Mouse (Mus musculus): ENCODE data around the gene Apopt1.

Apopt1 gene

DNA sequence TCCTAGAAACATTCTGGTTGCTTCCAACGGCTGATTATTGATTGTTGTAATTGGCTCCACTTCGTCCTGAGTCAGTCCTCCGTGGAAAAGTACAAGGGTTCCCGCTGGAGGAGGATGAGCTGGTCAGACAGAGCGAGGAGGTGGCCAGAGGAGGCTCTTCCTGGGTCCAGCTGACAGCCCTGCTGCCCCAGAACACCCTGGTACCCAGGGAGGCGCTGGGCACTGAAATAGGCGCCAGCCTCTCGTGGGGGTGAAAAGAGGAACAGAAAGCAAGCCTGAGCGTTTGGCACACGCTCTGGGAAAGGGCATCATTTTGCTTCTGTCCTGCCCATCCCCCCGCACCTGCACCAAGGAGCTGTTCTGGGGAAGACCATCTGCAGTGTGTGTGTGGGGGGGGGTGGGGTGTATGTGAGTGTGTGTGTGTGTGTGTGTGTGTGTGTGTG, 30.9 kb downstream of the Apopt1 start:
- no peak for DNase-seq (ENCODE audit: low read depth, low spot score)

- DNase-seq (ENCODE audit: low read depth, low spot score) = no peak
These were observed 32.2 kb downstream of the Apopt1 start for GRCm38 (mm10) chr12:111745274-111745673.

GRCm38 (mm10) chr12:111746091-111746490, 33.0 kb downstream of the Apopt1 start:
- DNase-seq (ENCODE audit: low read depth, low spot score) = no peak

GRCm38 (mm10) chr12:111747421-111747820, 34.4 kb downstream of the Apopt1 start:
- DNase-seq (ENCODE audit: low read depth, low spot score) = no peak

DNA sequence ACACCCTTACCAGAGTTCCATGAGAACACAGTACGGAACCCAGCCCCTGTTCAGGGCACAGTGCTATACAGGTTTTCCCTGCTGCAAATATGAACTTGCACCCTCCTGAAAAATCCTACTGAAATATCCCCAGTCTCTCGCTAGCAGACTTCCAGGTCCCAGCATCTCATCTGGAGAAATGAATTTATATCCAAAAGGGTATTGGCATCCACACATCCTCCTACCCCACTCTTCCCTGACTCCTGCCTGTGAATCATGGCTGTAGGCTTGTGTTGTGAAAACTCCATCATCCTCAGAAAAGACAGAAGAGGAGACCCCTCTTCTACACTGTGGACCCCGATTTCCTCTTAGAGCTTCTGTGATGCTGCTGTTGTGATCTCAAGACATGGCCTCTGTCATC, 37.7 kb downstream of the Apopt1 start:
- DNase-seq (ENCODE audit: low read depth, low spot score) = no peak

GRCm38 (mm10) chr12:111752491-111752890, 39.4 kb downstream of the Apopt1 start:
- no peak for DNase-seq (ENCODE audit: low read depth, low spot score)

DNA sequence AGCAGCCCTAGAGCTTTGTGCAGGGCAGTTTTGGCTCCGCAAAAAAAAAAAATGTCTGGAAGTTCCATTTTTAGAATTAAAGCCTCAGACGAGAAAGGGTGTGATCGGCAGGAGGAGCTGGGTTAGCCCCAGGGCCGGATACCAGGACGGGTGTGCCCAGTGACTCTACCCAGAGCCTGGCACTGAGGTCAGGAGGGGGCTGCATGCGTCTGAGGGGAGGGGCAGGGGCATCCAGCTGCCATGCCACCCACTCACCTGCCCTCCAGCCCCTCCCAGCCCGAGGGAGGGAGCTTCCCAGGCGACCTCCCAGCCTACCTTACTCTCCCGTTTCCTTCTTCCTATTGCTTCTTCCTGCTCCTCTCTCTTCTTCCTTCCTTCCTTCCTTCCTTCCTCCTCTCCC, 40.3 kb downstream of the Apopt1 start:
- DNase-seq (ENCODE audit: low read depth, low spot score) = no peak

DNA sequence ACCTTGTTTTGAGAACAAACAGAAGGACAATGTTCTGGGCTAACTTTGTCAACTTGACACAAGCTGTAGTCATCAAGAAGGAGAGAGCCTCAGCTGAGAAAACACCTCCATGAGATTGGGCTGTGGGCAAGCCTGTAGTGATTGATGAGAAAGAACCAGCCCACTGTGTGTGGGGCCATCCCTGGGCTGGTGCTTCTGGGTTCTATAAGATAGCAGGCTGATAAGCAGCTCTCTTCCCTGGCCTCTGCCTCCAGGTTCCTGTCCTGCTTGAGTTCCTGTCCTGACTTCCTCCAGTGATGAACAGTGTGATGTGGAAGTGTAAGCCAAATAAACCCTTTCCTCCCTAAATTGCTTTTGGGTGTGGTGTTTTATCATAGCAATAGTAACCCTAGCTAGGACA, 41.6 kb downstream of the Apopt1 start:
- no peak for DNase-seq (ENCODE audit: low read depth, low spot score)

- DNase-seq (ENCODE audit: low read depth, low spot score) = no peak
These were observed 42.2 kb downstream of the Apopt1 start for GRCm38 (mm10) chr12:111755231-111755630.

GRCm38 (mm10) chr12:111756082-111756697, 43.1 kb downstream of the Apopt1 start:
- no peak for DNase-seq (ENCODE audit: low read depth, low spot score)

DNA sequence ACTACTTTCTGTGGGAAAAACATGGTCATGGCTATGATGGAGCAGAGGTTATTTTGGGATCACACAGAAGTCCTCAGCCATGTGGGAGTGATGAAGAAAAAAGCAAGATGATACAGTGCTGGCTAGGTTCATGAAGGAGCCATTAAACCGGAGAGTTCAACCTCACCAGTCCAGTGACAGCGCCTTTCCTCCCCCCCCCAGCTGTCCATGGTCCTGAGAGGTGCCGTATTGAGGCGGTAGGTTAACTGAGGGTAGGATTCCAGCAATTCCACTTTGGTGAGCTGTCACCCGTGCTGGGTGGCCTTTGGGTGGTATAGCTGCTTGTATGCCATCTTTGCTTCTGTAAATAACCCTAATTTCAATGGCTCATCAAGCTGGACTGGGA, 43.6 kb downstream of the Apopt1 start:
- DNase-seq (ENCODE audit: low read depth, low spot score) = no peak

- no peak for DNase-seq (ENCODE audit: low read depth, low spot score)
These were observed 44.7 kb downstream of the Apopt1 start for GRCm38 (mm10) chr12:111757561-111758325.

DNA sequence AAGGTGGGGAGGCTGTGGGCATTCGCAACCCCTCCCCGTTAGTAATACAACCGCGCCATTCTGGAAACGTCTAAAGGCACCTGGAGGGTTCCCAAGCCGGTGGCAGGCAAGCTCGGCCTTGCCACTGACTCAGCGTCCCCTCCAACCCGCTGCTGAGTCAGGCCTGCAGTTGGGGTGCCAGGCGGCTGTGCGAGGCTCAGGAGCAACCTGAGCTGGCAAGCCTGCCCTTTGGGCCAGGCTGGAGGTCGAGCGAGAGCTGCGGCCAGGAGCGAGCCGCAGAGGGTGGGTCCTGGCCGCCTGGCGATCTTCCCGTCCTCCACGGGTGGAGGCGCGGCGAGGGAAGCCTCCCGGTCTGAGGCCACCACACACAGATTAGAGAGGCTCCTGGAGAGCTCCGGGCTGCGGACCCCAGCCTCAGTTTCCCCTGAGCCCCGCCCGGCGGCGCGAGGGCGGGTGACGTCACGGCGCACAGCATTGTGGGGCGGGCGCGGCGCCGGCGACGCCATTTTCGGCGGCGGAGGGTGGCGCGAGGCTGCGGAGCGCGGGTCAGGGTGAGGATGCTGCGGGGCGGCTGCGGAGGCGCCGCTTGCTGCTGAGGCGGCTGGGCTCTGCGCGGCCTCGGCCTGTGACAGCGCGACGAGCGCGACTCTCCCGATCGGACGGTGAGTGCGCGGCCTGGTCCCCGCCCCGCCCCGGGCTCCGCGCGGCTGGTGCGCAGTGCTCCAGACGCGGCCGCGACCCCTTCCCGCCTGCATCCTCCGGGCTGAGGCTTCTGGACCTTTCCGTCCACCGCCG, 45.5 kb downstream of the Apopt1 start, which contains the start of gene Klc1:
Klc1 (plus strand) TSS at position 469 of the 795 bp plus-strand sequence.
- DNase-seq (ENCODE audit: low read depth, low spot score) = peak; percentile 58

DNA sequence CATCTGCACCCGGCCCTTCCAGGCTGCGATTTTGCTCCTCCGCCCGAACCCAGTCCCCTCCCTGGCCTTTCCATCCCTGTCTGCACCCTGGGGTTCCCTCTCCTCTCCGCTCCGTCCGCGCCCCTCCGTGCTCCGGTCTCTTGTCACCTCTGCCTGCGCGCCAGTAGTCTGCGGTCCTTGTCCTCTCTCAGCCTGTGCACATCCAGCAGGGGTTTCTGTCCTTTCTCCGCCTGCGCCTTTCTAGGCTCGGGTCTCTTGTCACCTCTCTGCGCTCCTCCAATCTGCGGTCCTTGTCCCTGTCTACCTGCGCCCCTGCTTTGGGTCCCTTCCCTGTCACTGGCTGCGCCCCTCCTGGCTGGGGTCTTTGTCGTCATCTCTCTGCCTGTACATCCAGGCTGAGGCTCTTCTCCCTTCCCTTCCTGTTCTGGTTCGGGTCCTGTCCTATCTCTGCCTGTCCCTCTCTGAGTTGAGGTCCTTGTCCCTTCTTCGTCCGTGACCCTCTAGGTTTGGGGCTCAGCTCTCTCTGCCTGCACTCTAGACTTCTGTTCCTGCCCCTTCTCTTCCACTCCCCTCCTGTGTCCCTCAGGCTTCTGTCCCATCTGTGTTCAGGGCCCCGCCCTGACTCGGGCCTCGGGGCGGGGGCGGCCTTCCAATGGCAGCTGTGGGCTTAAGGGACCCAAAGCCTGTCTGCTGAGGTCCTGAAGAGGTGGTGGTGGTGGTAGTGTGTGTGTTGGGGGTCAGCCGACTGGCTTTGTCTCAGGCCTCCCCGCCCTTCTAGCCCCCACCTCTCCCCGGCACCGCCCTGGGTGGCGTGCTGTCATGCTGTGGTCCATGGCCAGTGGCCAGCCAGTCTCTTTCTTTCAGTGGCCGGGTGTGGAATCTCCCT, 46.4 kb downstream of the Apopt1 start:
- peak; percentile 17 for DNase-seq (ENCODE audit: low read depth, low spot score)

DNA sequence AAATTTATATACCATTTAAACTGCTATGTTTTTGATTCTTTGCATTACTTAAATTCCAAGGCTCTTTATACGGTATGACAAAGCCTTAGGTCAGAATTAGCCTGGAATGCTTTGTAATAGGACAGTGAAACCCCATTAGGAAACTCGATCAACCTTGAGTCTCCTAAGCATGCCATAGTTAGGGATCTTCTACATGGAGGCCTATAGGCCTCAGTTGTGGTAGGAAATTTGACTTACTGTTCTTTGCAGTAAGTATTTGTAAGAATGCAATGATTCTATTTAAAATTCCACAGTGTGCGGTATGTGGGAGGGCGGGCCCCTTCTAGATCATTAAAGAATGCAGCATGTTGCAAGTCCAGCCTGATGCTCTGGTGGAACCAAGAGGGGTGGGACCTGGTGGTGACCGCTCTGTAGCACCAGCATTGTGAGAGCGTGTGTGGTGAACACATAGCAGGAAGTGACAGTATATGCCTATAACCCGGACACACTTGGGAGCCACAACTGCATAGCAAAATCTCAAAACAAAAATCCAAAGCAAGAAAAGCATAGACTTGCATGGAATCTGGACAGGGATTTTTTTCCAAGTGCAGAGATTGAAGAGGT, 47.3 kb downstream of the Apopt1 start:
- DNase-seq (ENCODE audit: low read depth, low spot score) = no peak

DNA sequence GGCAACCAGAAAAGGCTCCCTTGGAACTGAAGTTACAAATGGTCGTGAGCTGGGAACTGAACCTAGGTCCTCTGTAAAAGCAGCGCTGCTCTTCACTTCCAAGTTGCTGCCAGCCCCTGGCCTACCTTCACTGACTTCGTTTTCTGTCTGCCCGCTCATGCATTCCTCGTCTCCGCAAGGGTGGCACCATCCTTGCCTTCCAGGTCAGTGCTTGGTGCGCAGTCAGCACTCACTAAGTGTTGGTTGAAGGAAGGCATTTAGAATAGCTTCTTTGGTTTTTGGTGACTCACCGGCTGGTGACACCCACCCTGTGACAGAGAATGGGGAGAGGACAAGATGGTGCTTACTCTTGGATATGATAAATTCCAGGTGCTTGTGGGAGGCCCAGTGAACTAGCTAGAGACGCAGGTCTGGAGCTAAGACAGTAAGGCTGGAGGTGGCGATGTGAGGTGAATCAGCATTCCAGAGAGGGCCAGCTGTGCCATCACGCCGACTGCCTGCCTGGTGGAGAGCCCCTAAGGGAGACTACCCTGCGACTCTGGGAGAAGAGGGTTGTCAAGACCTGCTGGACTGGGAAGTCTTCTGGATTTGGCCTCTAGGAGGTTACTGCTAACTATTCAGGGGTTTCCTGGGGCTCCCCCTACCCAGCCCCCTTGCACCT, 49.7 kb downstream of the Apopt1 start:
- DNase-seq (ENCODE audit: low read depth, low spot score) = no peak

GRCm38 (mm10) chr12:111766313-111767236, 53.5 kb downstream of the Apopt1 start:
- DNase-seq (ENCODE audit: low read depth, low spot score) = no peak

GRCm38 (mm10) chr12:111768322-111768928, 55.4 kb downstream of the Apopt1 start:
- DNase-seq (ENCODE audit: low read depth, low spot score) = no peak

DNA sequence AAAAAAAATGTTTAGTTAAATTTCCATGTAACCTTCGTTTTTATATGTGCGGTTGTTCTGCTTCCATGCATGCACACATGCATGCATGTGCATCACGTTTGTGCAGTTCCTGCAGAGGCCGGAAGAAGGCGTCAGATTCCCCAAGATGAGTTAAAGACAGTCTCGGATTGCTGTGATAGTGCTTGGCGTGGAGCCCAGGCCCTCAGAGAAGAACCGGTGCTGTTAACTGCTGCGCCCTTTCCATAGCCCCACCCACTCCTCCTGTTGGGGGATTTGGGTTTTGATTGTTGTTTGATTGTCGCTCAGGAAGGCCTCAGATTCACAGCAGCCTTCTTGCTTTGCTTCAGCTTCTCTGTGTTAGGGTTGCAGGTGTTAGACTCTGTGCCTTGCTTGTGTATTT, 56.2 kb downstream of the Apopt1 start:
- DNase-seq (ENCODE audit: low read depth, low spot score) = no peak

Measured in retina, postnatal 7 days (tissue).